Mouse (Mus musculus) ES-E14 (cell line): Measurements from ENCODE around the gene Gm21904. TPM values are rescaled to one million over a fixed set of nuclear protein-coding genes. Genes with fewer than 3 reads are reported as not detected.
"Not testable (repeated sequence)": the region's sequence is repeated elsewhere in the genome, so short reads cannot be mapped to it uniquely, and the experiment has no call there.

Experiments used
- DNase-seq: peaks from one replicate; pipeline ENCODE4 v3.0.0-alpha.2; 2013; ENCODE audit warnings: low read depth, low spot score
- H3K27ac ChIP-seq: 2 replicates; pipeline ENCODE4 v1.5.1; 2012; ENCODE audit warnings: low read depth, mild to moderate bottlenecking, low read length, moderate library complexity, mixed read lengths; ENCODE audit not compliant: poor library complexity, insufficient read depth, severe bottlenecking
- H3K36me3 ChIP-seq: 2 replicates; pipeline ENCODE4 v1.6.1; 2012; ENCODE audit warnings: mild to moderate bottlenecking, low read length, moderate library complexity, mixed read lengths; ENCODE audit not compliant: control insufficient read depth, poor library complexity, insufficient read depth, severe bottlenecking
- H3K4me1 ChIP-seq, 2 experiments: fragments of 150-350 bp in 1 of 2; sonication (generic) in 1 of 2; 2 replicates each; pipeline ENCODE4 v1.6.1; 2012; ENCODE audit warnings: low read length in 2 of 2, mild to moderate bottlenecking in 1 of 2, mixed read lengths in 1 of 2; ENCODE audit not compliant: control insufficient read depth in 2 of 2, insufficient read depth in 2 of 2, poor library complexity in 1 of 2
- H3K4me3 ChIP-seq, 2 experiments: fragments of 150-350 bp in 1 of 2; sonication (generic) in 1 of 2; 2 replicates each; pipeline ENCODE4 v1.5.1; 2012; ENCODE audit warnings: low read length in 2 of 2, low read depth in 1 of 2, mild to moderate bottlenecking in 1 of 2, mixed read lengths in 1 of 2; ENCODE audit not compliant: insufficient read depth in 1 of 2, poor library complexity in 1 of 2, severe bottlenecking in 1 of 2
- H3K9ac ChIP-seq: 2 replicates; pipeline ENCODE4 v1.6.1; 2012; ENCODE audit warnings: low read depth, mild to moderate bottlenecking, low read length, mixed read lengths; ENCODE audit not compliant: poor library complexity, insufficient read depth, severe bottlenecking
- H3K9me3 ChIP-seq: fragments of 150-350 bp; sonication (generic); 2 replicates; pipeline ENCODE4 v1.6.1; 2012; ENCODE audit warnings: low read depth, mild to moderate bottlenecking, low read length; ENCODE audit not compliant: control insufficient read depth, insufficient read depth
- in situ Hi-C, 2 experiments: fragments of 600-800 bp; cut with MboI; formaldehyde crosslinking; loops; one replicate each; pipeline ENCODE4 v1.15.1; 2025; ENCODE audit warnings: low sequenced_read_pairs in 2 of 2, inconsistent platforms in 1 of 2; ENCODE audit not compliant: unreplicated experiment in 2 of 2
- total RNA-seq: library from RNA; depleted of rRNA; stranded (reverse); fragments of 300-350 nt; gene quantifications from 2 replicates; pipeline ENCODE4 v1.2.3, GENCODE M21; 2012; rRNA removed

Gm21904 gene
- total RNA-seq: not detected in 2 replicates

DNA sequence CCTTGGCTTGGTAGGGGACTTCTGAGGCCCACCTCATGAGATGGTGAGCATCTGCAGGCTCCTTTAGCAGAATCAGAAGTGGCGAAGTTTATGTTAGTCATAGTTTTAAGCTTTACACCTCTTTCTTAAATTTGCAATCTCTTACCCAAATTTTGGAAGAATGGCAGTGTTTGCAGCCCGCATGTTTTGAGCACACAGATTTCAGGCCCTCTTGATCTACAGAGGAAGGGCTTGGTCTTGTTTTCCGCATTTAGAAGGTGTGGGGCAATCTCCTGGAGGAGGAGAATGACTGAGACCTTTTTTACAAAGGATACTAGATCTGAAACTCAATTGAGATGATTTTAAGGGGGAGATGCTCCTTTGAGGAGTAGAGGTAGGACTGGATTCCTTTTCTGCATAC is at the start of gene Gm21904:
Gene Gm21904 (minus strand): TSS at position 101 of the 400 bp plus-strand sequence.
- H3K4me1 ChIP-seq, DNase-seq, H3K9me3 ChIP-seq, H3K27ac ChIP-seq, H3K4me3 ChIP-seq, in situ Hi-C loops, H3K9ac ChIP-seq, H3K36me3 ChIP-seq: not testable (repeated sequence)

DNA sequence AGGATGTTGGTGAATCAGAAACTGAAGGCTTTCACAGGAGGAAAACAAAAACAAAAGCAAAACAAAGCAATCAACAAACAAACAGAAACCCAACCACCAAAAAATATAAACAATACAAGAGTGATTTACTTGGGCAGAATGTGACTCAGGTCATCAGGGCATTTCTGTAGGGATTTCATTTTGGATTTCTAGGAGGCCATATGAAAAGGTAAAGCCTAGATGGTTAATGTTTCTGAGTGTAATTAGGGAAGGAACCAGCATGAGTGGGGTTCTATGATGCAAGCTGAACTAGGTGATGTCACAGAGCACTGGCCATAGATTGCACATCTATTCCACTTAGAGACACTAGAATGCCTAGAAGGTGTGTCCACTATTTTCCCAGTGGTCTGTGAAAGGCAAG is 28.4 kb upstream of the Gm21904 start, which contains the start of the genes Gm20772 and Gm20831:
Gene Gm20772 (plus strand): TSS at position 301 of the 400 bp plus-strand sequence.
Gene Gm20831 (plus strand): TSS at position 301 of the 400 bp plus-strand sequence.
- H3K27ac ChIP-seq, H3K36me3 ChIP-seq, in situ Hi-C loops, H3K9ac ChIP-seq, DNase-seq, H3K9me3 ChIP-seq, H3K4me1 ChIP-seq, H3K4me3 ChIP-seq: not testable (repeated sequence)

Other genes starting within 250 kb of the Gm21904 start
- not detected in 2 replicates for gene Gm20772, start 28.5 kb upstream of the Gm21904 start, total RNA-seq
- not detected in 2 replicates for gene Gm20831, start 28.5 kb upstream of the Gm21904 start, total RNA-seq
- gene Srsy, start 91.1 kb upstream of the Gm21904 start, total RNA-seq: not detected in 2 replicates
- gene Gm21764, start 215.5 kb upstream of the Gm21904 start, total RNA-seq: not detected in 2 replicates
- gene Ssty1, start 242.8 kb upstream of the Gm21904 start, total RNA-seq: not detected in 2 replicates